Mouse (Mus musculus) heart, embryonic 10.5 days (tissue): Measurements from ENCODE around the gene Bco2. TPM values are rescaled to one million over a fixed set of nuclear protein-coding genes. Genes with fewer than 3 reads are reported as not detected.

Experiments used
- DNase-seq: peaks from one replicate; pipeline ENCODE4 v3.0.0-alpha.2; 2017; ENCODE audit warnings: low spot score
- H3K27ac ChIP-seq: fragments of 300-500 bp; sonication (generic); 2 replicates; pipeline ENCODE4 v1.5.1; 2016; ENCODE audit warnings: mild to moderate bottlenecking
- H3K27me3 ChIP-seq: fragments of 300-500 bp; sonication (generic); 2 replicates; pipeline ENCODE4 v1.6.1; 2016; ENCODE audit warnings: mild to moderate bottlenecking; ENCODE audit not compliant: poor library complexity, insufficient read depth, severe bottlenecking
- H3K36me3 ChIP-seq: fragments of 300-500 bp; sonication (generic); 2 replicates; pipeline ENCODE4 v1.6.1; 2016; ENCODE audit warnings: mild to moderate bottlenecking, moderate library complexity
- H3K4me1 ChIP-seq: fragments of 300-500 bp; sonication (generic); 2 replicates; pipeline ENCODE4 v1.6.1; 2016; ENCODE audit warnings: mild to moderate bottlenecking
- H3K4me3 ChIP-seq: fragments of 300-500 bp; sonication (generic); 2 replicates; pipeline ENCODE4 v1.5.1; 2016; ENCODE audit warnings: mild to moderate bottlenecking, moderate library complexity
- H3K9me3 ChIP-seq: fragments of 300-500 bp; sonication (generic); 2 replicates; pipeline ENCODE4 v1.6.1; 2016; ENCODE audit warnings: mild to moderate bottlenecking, moderate library complexity
- WGBS: fragments of 180-500 bp; shearing (Covaris S2); methylation state at CpG from one replicate; pipeline ENCODE4 v1.1.7; 2016; 5-methylcytosine and 5-hydroxymethylcytosine counted together
- polyA plus RNA-seq: library from polyadenylated mRNA; unstranded; fragments of >200 nt; fragmentation: Nextera tagmentation; extraction: Ambion mirVana; gene quantifications from 2 replicates; pipeline ENCODE4 v1.2.1, GENCODE M21; 2016

The Bco2 gene
- polyA plus RNA-seq, 1 experiment from 2014 or later, result 0.21 TPM

DNA sequence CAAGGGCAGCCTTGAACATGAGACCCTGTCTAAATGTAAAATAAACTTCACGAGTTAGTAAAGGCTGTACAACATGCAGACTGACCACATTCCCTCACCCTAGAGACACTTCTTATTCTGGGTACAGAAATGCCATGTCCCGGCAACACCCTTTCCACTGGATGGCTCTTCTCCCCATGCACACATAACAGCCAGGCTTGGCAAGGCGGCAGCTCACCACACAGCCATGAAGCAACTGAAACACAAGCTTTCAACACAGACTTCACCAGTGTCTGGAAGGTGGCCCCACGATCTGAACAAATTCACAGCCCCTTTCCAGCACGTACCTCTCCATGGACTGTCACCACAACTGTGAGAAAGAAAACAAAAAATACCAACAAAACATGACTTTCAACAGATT lies 30.0 kb downstream of the Bco2 start:
- 88% methylated on average over 5 of the region's 5 CpGs for WGBS
- Histone ChIP-seq H3K4me3 (no peak overlapping the region), H3K4me1 (peaks cover 15% of the 10 kb centered on the region), H3K36me3 (peaks cover 15% of the 10 kb centered on the region), H3K27ac (no peak overlapping the region), H3K27me3 (no peaks in the 10 kb centered on the region), H3K9me3 (no peaks in the 10 kb centered on the region)
- no peak for DNase-seq

DNA sequence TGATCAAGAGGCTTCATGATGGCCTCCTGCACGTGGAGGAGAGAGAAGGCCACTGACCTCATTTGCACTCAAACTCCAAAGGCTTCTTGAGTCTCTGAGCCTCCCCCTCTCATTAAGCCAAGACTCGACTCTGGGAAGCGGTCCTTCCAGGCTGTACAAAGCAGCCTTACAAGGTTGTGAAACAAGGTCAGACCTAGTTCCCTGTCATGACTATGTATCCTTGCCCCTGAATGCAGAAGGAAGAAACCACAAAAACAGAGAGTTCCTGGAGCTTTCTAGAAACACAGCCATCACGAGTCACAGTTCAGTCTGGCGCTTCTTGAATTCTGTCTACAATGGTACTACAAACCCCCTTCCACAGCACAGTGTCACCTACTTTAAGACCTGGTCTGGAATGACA lies 32.4 kb downstream of the Bco2 start:
- no peak for DNase-seq
- no peaks in the 10 kb centered on the region for H3K9me3 ChIP-seq
- 79% methylated on average over 5 of the region's 5 CpGs for WGBS
- no peaks in the 10 kb centered on the region for H3K27me3 ChIP-seq
- H3K27ac ChIP-seq, result no peak overlapping the region
- no peak overlapping the region for H3K4me3 ChIP-seq
- peaks cover 10% of the 10 kb centered on the region for H3K4me1 ChIP-seq
- peaks cover 15% of the 10 kb centered on the region for H3K36me3 ChIP-seq

DNA sequence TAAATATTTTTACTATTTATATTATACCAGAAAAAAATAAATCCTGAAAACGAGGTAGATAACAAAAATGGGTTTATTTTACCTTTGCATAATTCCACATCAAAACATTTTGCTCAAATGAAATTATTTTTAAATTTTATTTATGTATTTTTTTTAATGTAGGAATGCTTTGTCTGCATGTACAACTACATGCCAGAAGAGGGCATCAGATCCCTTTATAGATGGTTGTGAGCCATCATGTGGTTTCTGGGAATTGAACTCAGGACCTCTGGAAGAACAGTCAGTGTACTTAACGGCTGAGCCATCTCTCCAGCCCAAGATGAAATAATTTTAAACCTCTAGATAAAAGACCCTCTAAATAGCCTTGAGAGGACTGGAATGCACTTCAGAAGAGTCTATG lies 33.4 kb downstream of the Bco2 start:
- 61% methylated on average over 2 of the region's 2 CpGs for WGBS
- no peak for DNase-seq
- Histone ChIP-seq H3K27me3 (no peaks in the 10 kb centered on the region), H3K36me3 (peaks cover 15% of the 10 kb centered on the region), H3K27ac (no peak overlapping the region), H3K4me1 (no peaks in the 10 kb centered on the region), H3K4me3 (no peak overlapping the region), H3K9me3 (no peaks in the 10 kb centered on the region)

DNA sequence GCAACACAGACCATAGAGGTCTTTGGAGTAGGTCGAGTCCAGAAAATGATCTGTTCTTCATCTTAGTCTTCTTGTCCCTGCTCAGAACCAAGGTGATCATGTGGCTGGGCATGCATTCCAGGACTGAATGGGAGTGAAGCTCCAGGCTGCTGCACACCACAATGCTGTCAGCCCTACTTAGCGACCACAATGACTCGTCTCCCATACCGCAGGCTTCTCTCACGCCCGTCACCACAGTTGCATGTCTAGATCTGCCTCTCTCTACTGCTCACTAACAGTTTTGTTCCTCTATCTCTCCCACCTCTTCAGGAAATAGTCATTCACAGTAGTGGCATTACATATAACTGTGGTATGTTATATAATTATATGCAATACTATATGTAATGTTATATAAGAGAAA lies 34.2 kb downstream of the Bco2 start:
- Histone ChIP-seq H3K4me1 (no peaks in the 10 kb centered on the region), H3K9me3 (no peaks in the 10 kb centered on the region), H3K27me3 (no peaks in the 10 kb centered on the region), H3K27ac (no peak overlapping the region), H3K36me3 (peaks cover 15% of the 10 kb centered on the region), H3K4me3 (no peak overlapping the region)
- DNase-seq, result no peak
- 74% methylated on average over 6 of the region's 6 CpGs for WGBS

DNA sequence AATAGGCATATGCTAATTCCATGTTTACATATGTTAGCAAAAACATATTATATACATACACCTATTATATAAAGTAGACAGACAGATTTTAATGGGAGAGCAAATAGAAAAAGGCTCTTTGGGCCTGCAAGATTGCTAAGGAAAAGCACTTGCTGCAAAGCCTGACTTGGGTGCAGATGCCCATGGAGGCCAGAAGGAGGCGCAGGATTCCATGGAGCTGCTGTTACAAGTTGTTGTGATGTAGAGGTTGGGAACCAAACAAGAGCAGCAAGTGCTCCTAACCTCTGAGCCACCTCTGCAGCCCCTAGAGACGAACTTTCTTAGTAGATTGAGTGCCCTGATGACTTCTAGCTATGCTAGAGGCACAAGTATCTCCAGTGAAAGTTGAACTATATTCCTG lies 36.2 kb downstream of the Bco2 start:
- no peak overlapping the region for H3K4me3 ChIP-seq
- no peaks in the 10 kb centered on the region for H3K27me3 ChIP-seq
- no peak for DNase-seq
- H3K27ac ChIP-seq, result no peak overlapping the region
- 10% methylated on average over 2 of the region's 2 CpGs for WGBS
- H3K4me1 ChIP-seq, result no peaks in the 10 kb centered on the region
- peaks cover 9% of the 10 kb centered on the region for H3K36me3 ChIP-seq
- H3K9me3 ChIP-seq, result no peaks in the 10 kb centered on the region

DNA sequence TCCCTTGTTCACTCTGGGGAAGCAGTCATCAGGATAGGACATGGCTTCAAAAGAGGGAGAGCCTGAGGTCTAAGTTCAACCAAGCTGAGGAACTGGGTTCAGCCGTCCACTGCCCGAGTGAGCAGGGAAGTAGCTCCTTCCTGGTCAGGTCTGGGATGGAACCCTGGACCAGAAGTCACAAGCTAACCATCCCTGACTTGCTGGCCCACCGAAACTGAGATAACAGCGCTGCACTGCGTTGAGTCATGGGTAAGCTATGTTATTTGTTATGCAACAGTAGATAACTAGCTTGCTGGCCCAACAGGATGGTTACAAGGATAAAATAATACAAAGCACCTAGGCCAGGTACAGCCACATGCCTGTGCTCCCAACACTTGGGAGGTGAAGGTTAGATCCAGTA lies 39.5 kb downstream of the Bco2 start:
- Histone ChIP-seq H3K4me3 (no peak overlapping the region), H3K4me1 (no peaks in the 10 kb centered on the region), H3K27ac (no peak overlapping the region), H3K9me3 (no peaks in the 10 kb centered on the region), H3K36me3 (peaks cover 1% of the 10 kb centered on the region), H3K27me3 (no peaks in the 10 kb centered on the region)
- DNase-seq, result no peak
- 68% methylated on average over 5 of the region's 5 CpGs for WGBS

DNA sequence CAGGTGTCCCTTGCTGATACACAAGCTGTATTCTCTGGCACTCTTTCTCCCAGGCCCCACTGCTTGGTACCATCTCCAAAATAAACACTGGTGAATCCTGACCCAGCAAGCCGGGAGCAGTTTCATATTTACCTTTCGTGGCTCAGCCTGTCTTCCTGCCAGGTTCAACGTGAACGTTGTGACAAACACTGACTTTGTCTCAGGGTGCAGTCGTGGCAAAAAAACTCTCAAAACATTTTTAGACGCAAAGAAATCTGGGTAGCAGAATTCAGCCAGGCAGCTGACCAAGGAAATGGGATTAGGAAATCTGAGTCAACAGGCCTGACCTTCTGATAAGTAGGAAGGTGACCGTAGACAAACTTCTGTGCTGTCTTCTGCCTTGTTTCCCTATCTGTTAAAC lies 47.4 kb downstream of the Bco2 start:
- no peaks in the 10 kb centered on the region for H3K27me3 ChIP-seq
- H3K9me3 ChIP-seq, result no peaks in the 10 kb centered on the region
- H3K4me1 ChIP-seq, result peaks cover 7% of the 10 kb centered on the region
- H3K36me3 ChIP-seq, result no peaks in the 10 kb centered on the region
- no peak for DNase-seq
- H3K4me3 ChIP-seq, result no peak overlapping the region
- 51% methylated on average over 7 of the region's 7 CpGs for WGBS
- no peak overlapping the region for H3K27ac ChIP-seq

DNA sequence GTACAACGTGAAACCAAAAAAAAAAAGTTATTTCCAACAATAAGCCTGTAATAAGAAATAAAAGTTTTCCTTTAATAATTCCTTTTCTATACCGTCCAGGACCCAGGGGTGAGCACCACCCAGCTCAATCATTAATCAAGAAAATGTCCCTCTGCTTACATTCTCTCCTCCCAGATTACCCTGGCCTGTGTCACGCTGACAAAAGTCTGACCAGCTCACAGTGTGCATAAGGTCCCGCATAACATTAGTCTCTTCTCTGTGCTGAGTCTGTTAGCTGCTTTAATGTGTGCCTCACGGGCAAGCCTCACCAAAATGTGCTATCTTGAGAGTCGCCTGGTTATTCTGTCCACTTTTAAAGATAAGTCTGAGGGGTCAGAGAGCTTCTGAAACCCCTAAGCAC lies 49.6 kb downstream of the Bco2 start:
- DNase-seq, result no peak
- Histone ChIP-seq H3K36me3 (no peaks in the 10 kb centered on the region), H3K27me3 (no peaks in the 10 kb centered on the region), H3K4me1 (peaks cover 9% of the 10 kb centered on the region), H3K4me3 (no peak overlapping the region), H3K27ac (no peak overlapping the region), H3K9me3 (no peaks in the 10 kb centered on the region)
- 52% methylated on average over 6 of the region's 6 CpGs for WGBS

DNA sequence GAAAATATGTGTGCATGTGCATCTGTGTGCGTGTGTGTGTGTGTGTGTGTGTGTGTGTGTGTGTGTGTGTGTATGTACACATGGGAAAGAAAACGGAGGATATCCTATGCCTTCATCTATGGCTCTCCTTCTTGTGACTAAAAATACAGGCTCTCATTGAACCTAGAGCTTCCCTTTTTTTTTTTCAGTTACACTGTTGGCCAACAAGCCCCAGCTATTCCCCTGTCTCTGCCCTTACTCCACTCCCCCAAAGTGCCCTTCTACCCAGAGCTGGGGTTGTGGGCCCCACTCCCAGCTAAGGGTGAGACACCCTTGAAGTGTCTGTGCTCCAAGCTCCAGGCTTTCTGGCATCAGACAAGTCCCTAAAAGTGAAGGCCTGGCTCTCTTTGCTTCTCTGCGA lies 52.0 kb downstream of the Bco2 start:
- no peak for DNase-seq
- H3K4me3 ChIP-seq, result no peak overlapping the region
- no peak overlapping the region for H3K27ac ChIP-seq
- WGBS, result 84% methylated on average over 3 of the region's 3 CpGs
- H3K27me3 ChIP-seq, result no peaks in the 10 kb centered on the region
- no peaks in the 10 kb centered on the region for H3K9me3 ChIP-seq
- no peaks in the 10 kb centered on the region for H3K36me3 ChIP-seq
- H3K4me1 ChIP-seq, result peaks cover 13% of the 10 kb centered on the region

DNA sequence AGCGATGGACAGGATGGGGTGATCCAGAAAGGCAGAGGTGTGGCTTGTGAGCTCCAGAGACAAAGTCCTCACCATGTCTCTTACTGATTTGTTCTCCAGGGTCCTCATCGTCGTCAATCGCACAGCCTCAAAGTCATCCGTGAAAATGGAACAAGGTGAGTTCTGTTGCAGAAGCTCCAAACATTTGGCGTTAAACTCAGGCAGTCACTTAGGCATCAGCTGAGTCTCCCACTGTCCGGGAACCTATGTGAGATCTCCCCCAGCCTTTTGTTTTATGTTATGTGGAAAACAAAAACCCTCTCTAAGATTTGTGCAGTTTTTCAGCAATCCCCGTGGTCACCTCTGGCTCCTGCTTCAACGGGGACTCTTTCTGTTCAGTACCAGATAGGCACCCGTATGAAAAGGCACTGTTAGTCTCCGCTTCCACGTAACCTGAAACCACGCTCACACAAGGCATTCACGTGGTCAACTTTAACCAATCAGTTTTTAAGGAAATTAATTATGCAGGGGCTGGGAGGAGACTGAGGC lies 53.9 kb downstream of the Bco2 start:
- peak; percentile 88 for DNase-seq
- WGBS, result 14% methylated on average over 14 of the region's 14 CpGs
- Histone ChIP-seq H3K36me3 (no peaks in the 10 kb centered on the region), H3K27me3 (no peaks in the 10 kb centered on the region), H3K9me3 (no peaks in the 10 kb centered on the region), H3K27ac (peak overlapping the region; percentile 43), H3K4me3 (peak overlapping the region; percentile 47), H3K4me1 (peaks cover 28% of the 10 kb centered on the region)

DNA sequence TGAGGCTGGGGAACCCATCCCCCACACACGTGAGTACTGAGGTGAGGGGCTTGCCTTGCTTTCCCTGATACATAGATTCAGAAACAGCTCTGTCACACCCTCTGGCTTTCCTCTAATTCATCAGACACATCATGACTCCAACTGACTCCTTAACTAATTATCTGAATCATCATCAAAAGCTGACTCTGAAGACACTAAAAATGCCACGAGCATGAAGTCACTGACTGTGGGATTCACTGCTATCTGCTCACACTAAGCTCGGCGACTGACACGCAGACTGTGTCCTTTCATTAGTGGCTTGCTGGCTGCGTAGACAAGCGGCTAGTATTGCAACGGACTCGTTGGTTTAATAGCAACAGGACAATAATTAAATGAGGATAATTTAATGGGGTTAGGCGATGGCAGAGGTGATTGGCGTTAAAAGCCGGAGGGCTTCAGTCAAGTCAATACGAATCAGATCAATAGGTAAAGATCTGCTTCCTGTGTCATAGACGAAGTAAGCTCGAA lies 54.5 kb downstream of the Bco2 start:
- no peaks in the 10 kb centered on the region for H3K36me3 ChIP-seq
- H3K4me3 ChIP-seq, result peak overlapping the region; percentile 47
- 60% methylated on average over 15 of the region's 15 CpGs for WGBS
- no peaks in the 10 kb centered on the region for H3K9me3 ChIP-seq
- no peaks in the 10 kb centered on the region for H3K27me3 ChIP-seq
- peaks cover 29% of the 10 kb centered on the region for H3K4me1 ChIP-seq
- DNase-seq, result no peak
- H3K27ac ChIP-seq, result peak overlapping the region; percentile 43; the same call in 1 of the 2 replicates

DNA sequence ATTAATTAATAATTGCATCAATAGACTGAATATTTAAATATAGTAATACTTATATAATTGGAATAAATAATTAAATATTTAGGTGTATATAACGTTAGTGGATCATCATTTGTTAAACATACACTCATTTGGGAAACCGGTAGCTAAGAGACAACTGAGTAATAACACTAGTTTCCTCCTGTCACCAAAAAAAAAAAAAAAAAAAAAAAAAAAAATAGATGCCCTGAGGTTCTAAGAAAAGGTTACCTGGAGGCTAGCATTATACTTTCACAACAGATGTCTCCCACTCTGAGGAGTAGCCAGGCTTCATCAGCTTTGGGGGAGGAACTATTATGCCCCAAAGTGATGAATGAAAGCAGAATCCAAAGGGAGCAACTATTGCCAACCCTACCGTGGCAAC lies 55.2 kb downstream of the Bco2 start:
- H3K27me3 ChIP-seq, result no peaks in the 10 kb centered on the region
- no peak overlapping the region for H3K4me3 ChIP-seq
- DNase-seq, result no peak
- H3K36me3 ChIP-seq, result no peaks in the 10 kb centered on the region
- 89% methylated on average over 3 of the region's 3 CpGs for WGBS
- peaks cover 32% of the 10 kb centered on the region for H3K4me1 ChIP-seq
- H3K9me3 ChIP-seq, result no peaks in the 10 kb centered on the region
- H3K27ac ChIP-seq, result no peak overlapping the region

DNA sequence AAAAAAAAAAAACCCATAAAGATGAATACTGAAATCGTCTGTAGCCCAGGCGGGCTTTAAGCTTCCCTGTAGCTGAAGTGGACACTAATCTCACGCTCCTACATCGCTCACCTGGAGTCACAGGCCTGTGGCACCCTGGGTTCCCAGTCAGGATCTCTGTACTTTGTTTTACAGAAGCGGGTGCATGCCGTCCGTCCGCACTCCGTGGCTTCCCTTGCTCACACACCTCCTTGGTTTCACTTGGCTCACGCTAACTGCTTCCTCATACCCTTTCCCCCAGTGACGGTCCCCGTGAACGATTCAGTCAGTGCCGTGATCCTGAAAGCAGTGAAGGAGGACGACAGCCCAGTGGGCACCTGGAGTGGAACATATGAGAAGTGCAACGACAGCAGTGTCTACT lies 56.2 kb downstream of the Bco2 start:
- WGBS, result 82% methylated on average over 16 of the region's 16 CpGs
- H3K4me1 ChIP-seq, result peaks cover 38% of the 10 kb centered on the region
- H3K36me3 ChIP-seq, result no peaks in the 10 kb centered on the region
- H3K27me3 ChIP-seq, result no peaks in the 10 kb centered on the region
- no peaks in the 10 kb centered on the region for H3K9me3 ChIP-seq
- H3K27ac ChIP-seq, result no peak overlapping the region
- H3K4me3 ChIP-seq, result no peak overlapping the region
- DNase-seq, result no peak

DNA sequence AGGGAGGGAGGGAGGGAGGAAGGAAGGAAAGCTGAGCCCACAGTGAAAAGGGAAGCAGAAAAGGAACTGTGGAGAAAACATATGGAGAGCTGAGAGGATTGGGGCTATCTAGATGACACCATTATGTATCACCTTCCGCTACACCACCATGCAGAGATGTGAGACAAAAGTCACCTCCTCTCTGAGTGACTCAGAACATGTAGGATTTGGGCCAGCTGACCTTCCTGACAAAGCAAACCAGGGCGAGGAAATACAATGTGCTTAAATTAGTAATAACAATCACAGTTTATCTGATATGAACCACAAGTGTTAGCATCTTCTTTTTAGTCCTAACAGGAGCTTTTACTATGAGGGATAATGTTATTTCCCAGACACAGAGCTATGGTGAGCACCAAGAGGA lies 57.4 kb downstream of the Bco2 start:
- Histone ChIP-seq H3K4me1 (peaks cover 38% of the 10 kb centered on the region), H3K36me3 (no peaks in the 10 kb centered on the region), H3K27me3 (no peaks in the 10 kb centered on the region), H3K27ac (no peak overlapping the region), H3K9me3 (no peaks in the 10 kb centered on the region), H3K4me3 (no peak overlapping the region)
- no peak for DNase-seq
- WGBS, result 71% methylated on average over 2 of the region's 2 CpGs
